Mouse (Mus musculus): ENCODE measurements at regions not wholly inside any gene's neighbourhood (a gene's known extent, or its start where the extent isn't known, plus 50 kb on each side); places are given as distances from the start of the nearest gene placed in this dataset.

DNA sequence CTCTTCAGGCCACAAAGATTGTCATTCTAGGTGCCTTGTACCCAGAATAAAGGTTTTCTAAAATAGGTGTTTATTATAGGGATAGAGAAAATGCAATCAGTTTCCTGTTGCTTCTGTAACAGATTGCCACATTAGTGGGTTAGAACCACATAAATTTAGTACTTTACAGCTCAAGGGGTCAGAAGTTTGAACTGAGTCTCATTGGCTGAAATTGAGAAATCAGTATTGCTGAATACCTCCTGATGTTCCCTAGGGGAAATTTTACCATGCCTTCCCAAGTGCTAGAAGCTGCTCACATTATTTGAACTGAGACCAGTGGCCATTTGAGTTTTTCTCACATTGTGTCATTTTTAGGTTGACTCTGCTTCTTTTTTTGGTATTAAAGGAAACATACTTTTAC is 160.2 kb downstream of the Calcrl start:
- no peak for DNase-seq (ENCODE audit: low spot score)

DNA sequence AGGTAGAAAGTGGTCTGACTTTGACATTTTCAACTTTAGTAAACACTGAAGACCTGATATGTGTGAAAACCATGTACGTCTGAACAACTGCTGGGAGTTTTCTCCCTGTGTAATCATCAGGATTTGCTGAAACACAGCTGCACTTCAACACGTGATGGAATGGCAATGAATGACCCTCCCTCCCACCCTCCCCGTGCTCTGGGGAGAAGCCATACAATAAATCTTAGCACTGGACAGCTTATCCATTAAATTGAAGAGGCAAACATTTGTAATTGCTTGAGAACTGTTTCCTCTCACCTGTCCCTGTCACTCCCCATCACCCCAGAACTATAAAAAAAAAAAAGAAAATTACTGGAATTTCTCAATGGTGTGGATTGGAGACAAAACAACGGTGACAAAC is 159.1 kb downstream of the Calcrl start:
- DNase-seq (ENCODE audit: low spot score) = no peak

DNA sequence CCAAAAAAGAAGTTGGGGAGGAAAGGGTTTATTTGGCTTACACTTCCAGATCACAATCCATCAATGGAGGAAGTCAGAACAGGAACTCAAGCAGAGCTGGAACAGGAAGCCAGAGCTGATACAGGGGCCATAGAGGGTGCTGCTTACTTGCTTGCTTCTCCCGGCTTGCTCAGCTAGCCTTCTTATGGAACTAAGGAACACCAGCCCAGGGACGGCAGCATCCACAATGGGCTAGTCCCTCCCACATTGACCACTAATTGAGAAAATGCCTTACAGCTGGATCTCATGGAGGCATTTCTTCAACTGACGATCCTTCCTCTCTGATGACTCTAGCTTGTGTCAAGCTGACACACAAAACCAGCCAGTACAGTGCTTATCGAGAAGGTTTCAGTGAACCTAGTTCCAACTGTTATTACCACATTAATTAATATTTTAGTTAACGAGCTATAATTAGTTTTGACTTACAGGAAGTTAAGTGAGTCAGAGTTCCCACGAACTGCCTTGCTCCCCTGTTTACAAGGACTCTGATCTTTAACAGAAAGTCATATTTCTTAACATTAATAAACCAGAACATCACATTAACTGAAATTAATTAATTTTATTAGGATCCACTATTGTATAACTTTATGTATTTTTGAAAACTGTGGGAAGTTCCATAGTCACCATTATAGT is 158.2 kb downstream of the Calcrl start:
- no peak for DNase-seq (ENCODE audit: low spot score)

DNA sequence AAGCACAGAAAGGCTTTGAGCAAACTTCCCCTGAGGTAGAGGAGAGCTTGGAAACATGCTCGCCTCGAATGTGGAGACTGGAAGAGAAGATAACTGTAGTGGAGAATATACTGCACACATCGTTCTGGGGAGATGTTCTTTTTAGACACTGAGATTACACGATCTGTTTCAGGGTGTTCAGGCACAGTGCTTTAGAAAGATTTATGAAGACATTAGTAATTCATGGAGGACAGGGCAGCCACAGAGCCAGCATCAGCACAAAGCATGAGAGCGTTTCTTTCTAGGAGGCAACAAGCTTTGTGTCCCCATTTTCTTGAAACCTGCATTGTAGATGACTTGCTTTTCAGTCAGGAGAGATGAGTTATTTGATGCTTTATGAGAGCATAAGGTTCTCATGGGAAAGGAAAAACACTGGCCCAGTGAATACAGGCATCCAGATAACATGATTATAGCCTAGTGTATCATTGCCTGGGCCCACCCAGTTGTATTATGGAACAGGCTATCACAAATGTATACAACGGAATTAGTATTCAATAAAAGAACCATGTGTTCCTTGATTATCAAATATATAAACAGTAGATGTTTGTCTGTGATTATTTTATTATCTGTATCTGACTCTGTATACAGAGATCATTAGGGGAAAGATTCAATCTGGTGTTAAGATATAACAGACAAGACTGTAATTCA is 151.0 kb downstream of the Calcrl start:
- DNase-seq (ENCODE audit: low spot score) = no peak

DNA sequence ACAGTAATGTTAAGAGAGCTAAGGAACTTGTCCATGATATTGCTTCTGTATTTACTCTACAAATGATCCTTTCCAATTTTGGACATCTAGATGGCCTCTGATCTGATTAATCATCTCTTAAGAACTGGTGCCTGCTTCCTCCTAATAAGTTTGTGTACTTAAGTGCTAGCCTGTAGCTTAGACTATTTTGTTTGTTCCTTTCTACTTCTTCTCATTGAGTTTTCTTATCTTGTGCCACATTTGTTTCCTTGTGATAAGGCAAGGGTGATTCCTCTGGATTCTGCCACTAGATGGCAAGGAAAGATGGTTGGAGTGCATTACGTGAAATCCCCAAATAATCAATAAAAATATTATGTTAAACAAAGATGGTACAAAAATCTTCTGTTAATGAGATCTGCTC is 148.0 kb downstream of the Calcrl start:
- no peak for DNase-seq (ENCODE audit: low spot score)

Measured in urinary bladder, postnatal 14 days (tissue).